Mouse (Mus musculus): ENCODE measurements at regions not wholly inside any gene's neighbourhood (a gene's known extent, or its start where the extent isn't known, plus 50 kb on each side); places are given as distances from the start of the nearest gene placed in this dataset.

GRCm38 (mm10) chr15:13285355-13285754 is 111.9 kb upstream of the Cdh6 start:
- peaks cover 5% of the 10 kb centered on the region; the same call in 1 of the 2 replicates for H3K27me3 ChIP-seq
- 83% methylated on average over 3 of the region's 3 CpGs for WGBS
- H3K4me1 ChIP-seq: peaks cover 4% of the 10 kb centered on the region; the same call in 1 of the 2 replicates
- no peak overlapping the region for H3K27ac ChIP-seq (replicated peaks)
- H3K4me2 ChIP-seq (replicated peaks): no peak overlapping the region
- H3K4me3 ChIP-seq: no peak overlapping the region
- no peaks in the 10 kb centered on the region for H3K9me3 ChIP-seq
- no peak for ATAC-seq (ENCODE audit: low FRiP score, low read depth)
- H3K36me3 ChIP-seq: no peaks in the 10 kb centered on the region
- no peak overlapping the region for H3K9ac ChIP-seq (replicated peaks)

GRCm38 (mm10) chr15:13284219-13284618 is 110.7 kb upstream of the Cdh6 start:
- H3K36me3 ChIP-seq: no peaks in the 10 kb centered on the region
- peaks cover 4% of the 10 kb centered on the region; the same call in 1 of the 2 replicates for H3K4me1 ChIP-seq
- H3K9ac ChIP-seq (replicated peaks): no peak overlapping the region
- H3K9me3 ChIP-seq: no peaks in the 10 kb centered on the region
- no peak overlapping the region for H3K27ac ChIP-seq (replicated peaks)
- no peak overlapping the region for H3K4me2 ChIP-seq (replicated peaks)
- H3K4me3 ChIP-seq: no peak overlapping the region
- peaks cover 5% of the 10 kb centered on the region; the same call in 1 of the 2 replicates for H3K27me3 ChIP-seq
- WGBS: 94% methylated on average over 2 of the region's 2 CpGs
- ATAC-seq (ENCODE audit: low FRiP score, low read depth): no peak

- Histone ChIP-seq H3K4me2 (replicated peaks) (no peak overlapping the region), H3K9ac (replicated peaks) (no peak overlapping the region), H3K27me3 (peaks cover 3% of the 10 kb centered on the region; the same call in 1 of the 2 replicates), H3K4me1 (peaks cover 4% of the 10 kb centered on the region; the same call in 1 of the 2 replicates), H3K36me3 (no peaks in the 10 kb centered on the region), H3K9me3 (no peaks in the 10 kb centered on the region), H3K27ac (replicated peaks) (no peak overlapping the region), H3K4me3 (no peak overlapping the region)
- WGBS: 89% methylated on average over 5 of the region's 5 CpGs
- ATAC-seq (ENCODE audit: low FRiP score, low read depth): no peak
These were observed 109.6 kb upstream of the Cdh6 start for GRCm38 (mm10) chr15:13283106-13283505.

- Histone ChIP-seq H3K27ac (replicated peaks) (no peak overlapping the region), H3K9me3 (no peaks in the 10 kb centered on the region), H3K4me2 (replicated peaks) (no peak overlapping the region), H3K4me3 (no peak overlapping the region), H3K4me1 (peaks cover 14% of the 10 kb centered on the region; the same call in 1 of the 2 replicates), H3K36me3 (no peaks in the 10 kb centered on the region), H3K27me3 (peaks cover 20% of the 10 kb centered on the region), H3K9ac (replicated peaks) (no peak overlapping the region)
- ATAC-seq (ENCODE audit: low FRiP score, low read depth): no peak
- WGBS: 78% methylated on average over 8 of the region's 8 CpGs
These were observed 103.4 kb upstream of the Cdh6 start for GRCm38 (mm10) chr15:13276909-13277235.

GRCm38 (mm10) chr15:13276225-13276908 is 102.9 kb upstream of the Cdh6 start:
- H3K27me3 ChIP-seq: peaks cover 22% of the 10 kb centered on the region
- H3K36me3 ChIP-seq: no peaks in the 10 kb centered on the region
- H3K27ac ChIP-seq (replicated peaks): no peak overlapping the region
- H3K9me3 ChIP-seq: no peaks in the 10 kb centered on the region
- no peak overlapping the region for H3K4me2 ChIP-seq (replicated peaks)
- no peak for ATAC-seq (ENCODE audit: low FRiP score, low read depth)
- H3K4me1 ChIP-seq: peaks cover 14% of the 10 kb centered on the region; the same call in 1 of the 2 replicates
- WGBS: 23% methylated on average over 5 of the region's 5 CpGs
- H3K9ac ChIP-seq (replicated peaks): no peak overlapping the region
- H3K4me3 ChIP-seq: no peak overlapping the region

- no peak for ATAC-seq (ENCODE audit: low FRiP score, low read depth)
- H3K4me1 ChIP-seq: peaks cover 14% of the 10 kb centered on the region; the same call in 1 of the 2 replicates
- H3K27me3 ChIP-seq: peaks cover 23% of the 10 kb centered on the region
- no peaks in the 10 kb centered on the region for H3K9me3 ChIP-seq
- no peaks in the 10 kb centered on the region for H3K36me3 ChIP-seq
- H3K27ac ChIP-seq (replicated peaks): no peak overlapping the region
- no peak overlapping the region for H3K4me3 ChIP-seq
- no peak overlapping the region for H3K4me2 ChIP-seq (replicated peaks)
- 12% methylated on average over 5 of the region's 5 CpGs for WGBS
- no peak overlapping the region for H3K9ac ChIP-seq (replicated peaks)
These were observed 101.9 kb upstream of the Cdh6 start for GRCm38 (mm10) chr15:13275326-13275725.

GRCm38 (mm10) chr15:13274366-13275067 is 101.0 kb upstream of the Cdh6 start:
- Histone ChIP-seq H3K4me2 (replicated peaks) (no peak overlapping the region), H3K9ac (replicated peaks) (no peak overlapping the region), H3K4me3 (no peak overlapping the region), H3K27me3 (peaks cover 23% of the 10 kb centered on the region), H3K36me3 (no peaks in the 10 kb centered on the region), H3K9me3 (no peaks in the 10 kb centered on the region), H3K27ac (replicated peaks) (no peak overlapping the region), H3K4me1 (peaks cover 14% of the 10 kb centered on the region; the same call in 1 of the 2 replicates)
- ATAC-seq (ENCODE audit: low FRiP score, low read depth): no peak
- WGBS: 87% methylated on average over 5 of the region's 5 CpGs

- no peak for ATAC-seq (ENCODE audit: low FRiP score, low read depth)
- H3K9ac ChIP-seq (replicated peaks): no peak overlapping the region
- no peaks in the 10 kb centered on the region for H3K36me3 ChIP-seq
- H3K9me3 ChIP-seq: no peaks in the 10 kb centered on the region
- H3K4me2 ChIP-seq (replicated peaks): no peak overlapping the region
- H3K27me3 ChIP-seq: no peaks in the 10 kb centered on the region
- H3K27ac ChIP-seq (replicated peaks): no peak overlapping the region
- no peaks in the 10 kb centered on the region for H3K4me1 ChIP-seq
- WGBS: 89% methylated on average over 11 of the region's 11 CpGs
- no peak overlapping the region for H3K4me3 ChIP-seq
These were observed 72.7 kb upstream of the Cdh6 start for GRCm38 (mm10) chr15:13246053-13246696.

GRCm38 (mm10) chr15:13244306-13244705 is 70.8 kb upstream of the Cdh6 start:
- Histone ChIP-seq H3K4me3 (no peak overlapping the region), H3K9me3 (no peaks in the 10 kb centered on the region), H3K27ac (replicated peaks) (no peak overlapping the region), H3K9ac (replicated peaks) (no peak overlapping the region), H3K27me3 (no peaks in the 10 kb centered on the region), H3K36me3 (no peaks in the 10 kb centered on the region), H3K4me1 (no peaks in the 10 kb centered on the region), H3K4me2 (replicated peaks) (no peak overlapping the region)
- peak; percentile 63; the same call in 1 of the 2 replicates for ATAC-seq (ENCODE audit: low FRiP score, low read depth)
- WGBS: 60% methylated on average over 14 of the region's 14 CpGs

GRCm38 (mm10) chr15:13243561-13243960 is 70.1 kb upstream of the Cdh6 start:
- Histone ChIP-seq H3K27ac (replicated peaks) (no peak overlapping the region), H3K27me3 (no peaks in the 10 kb centered on the region), H3K4me1 (no peaks in the 10 kb centered on the region), H3K4me3 (no peak overlapping the region), H3K9ac (replicated peaks) (no peak overlapping the region), H3K4me2 (replicated peaks) (no peak overlapping the region), H3K36me3 (no peaks in the 10 kb centered on the region), H3K9me3 (no peaks in the 10 kb centered on the region)
- ATAC-seq (ENCODE audit: low FRiP score, low read depth): no peak
- 79% methylated on average over 4 of the region's 4 CpGs for WGBS

- no peak for ATAC-seq (ENCODE audit: low FRiP score, low read depth)
- Histone ChIP-seq H3K9me3 (no peaks in the 10 kb centered on the region), H3K4me1 (no peaks in the 10 kb centered on the region), H3K36me3 (no peaks in the 10 kb centered on the region), H3K27ac (replicated peaks) (no peak overlapping the region), H3K27me3 (no peaks in the 10 kb centered on the region), H3K4me3 (no peak overlapping the region), H3K4me2 (replicated peaks) (no peak overlapping the region), H3K9ac (replicated peaks) (no peak overlapping the region)
- WGBS: 57% methylated on average over 7 of the region's 7 CpGs
These were observed 67.5 kb upstream of the Cdh6 start for GRCm38 (mm10) chr15:13240931-13241330.

- ATAC-seq (ENCODE audit: low FRiP score, low read depth): no peak
- Histone ChIP-seq H3K4me3 (no peak overlapping the region), H3K4me2 (replicated peaks) (no peak overlapping the region), H3K27ac (replicated peaks) (no peak overlapping the region), H3K9ac (replicated peaks) (no peak overlapping the region), H3K36me3 (no peaks in the 10 kb centered on the region), H3K27me3 (no peaks in the 10 kb centered on the region), H3K9me3 (no peaks in the 10 kb centered on the region), H3K4me1 (no peaks in the 10 kb centered on the region)
- 84% methylated on average over 8 of the region's 8 CpGs for WGBS
These were observed 63.5 kb upstream of the Cdh6 start for GRCm38 (mm10) chr15:13236869-13237507.
